Mouse (Mus musculus): ENCODE data around the gene Vmn2r-ps159.
"Not testable (repeated sequence)": the region's sequence is repeated elsewhere in the genome, so short reads cannot be mapped to it uniquely, and the experiment has no call there.

Vmn2r-ps159 gene

GRCm38 (mm10) chr4:156330803-156331202, at the start of gene Vmn2r-ps159:
Vmn2r-ps159 (plus strand) TSS chr4:156331103.
- DNase-seq (ENCODE audit: low read depth, low spot score): not testable (repeated sequence)

DNA sequence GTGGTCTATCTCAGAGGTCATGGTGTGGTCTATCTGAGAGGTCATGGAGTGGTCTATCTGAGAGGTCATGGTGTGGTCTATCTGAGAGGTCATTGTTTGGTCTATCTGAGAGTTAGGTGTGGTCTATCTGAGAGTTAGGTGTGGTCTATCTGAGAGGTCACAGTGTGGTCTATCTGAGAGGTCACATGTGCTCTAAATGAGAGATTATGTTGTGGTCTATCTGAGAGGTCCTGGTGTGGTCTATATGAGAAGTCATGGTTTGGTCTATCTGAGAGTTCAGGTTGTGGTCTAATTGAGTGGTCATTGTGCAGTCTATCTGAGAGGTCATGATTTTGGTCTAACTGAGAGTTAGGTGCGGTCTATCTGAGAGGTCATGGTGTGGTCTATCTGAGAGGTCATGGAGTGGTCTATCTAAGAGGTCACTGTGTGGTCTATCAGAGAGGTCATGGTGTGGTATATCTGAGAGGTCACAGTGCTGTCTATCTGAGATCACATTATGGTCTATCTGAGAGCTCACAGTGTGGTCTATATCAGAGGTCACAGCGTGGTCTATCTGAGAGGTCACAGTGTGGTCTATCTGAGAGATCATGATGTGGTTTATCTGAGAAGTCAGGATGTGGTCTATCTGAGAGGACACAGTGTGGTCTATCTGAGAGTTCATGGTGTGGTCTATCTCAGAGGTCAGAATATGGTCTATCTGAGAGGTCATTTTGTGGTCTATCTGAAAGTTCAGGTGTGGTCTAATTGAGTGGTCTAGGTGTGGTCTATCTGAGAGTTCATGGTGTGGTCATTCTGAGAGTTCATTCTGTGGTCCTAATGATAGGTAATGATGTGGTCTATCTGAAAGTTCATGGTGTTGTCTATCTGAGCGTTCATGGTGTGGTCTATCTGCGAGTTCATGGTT, 10.9 kb downstream of the Vmn2r-ps159 start:
- DNase-seq (ENCODE audit: low read depth, low spot score): not testable (repeated sequence)

GRCm38 (mm10) chr4:156342569-156343325, 11.8 kb downstream of the Vmn2r-ps159 start:
- DNase-seq (ENCODE audit: low read depth, low spot score): no peak

- no peak for DNase-seq (ENCODE audit: low read depth, low spot score)
Measured at GRCm38 (mm10) chr4:156343332-156343731, 12.4 kb downstream of the Vmn2r-ps159 start.

GRCm38 (mm10) chr4:156356756-156357437, 26.0 kb downstream of the Vmn2r-ps159 start:
- DNase-seq (ENCODE audit: low read depth, low spot score): not testable (repeated sequence)
